Mouse (Mus musculus) lung, postnatal 0 days (tissue): ENCODE results near the gene Fam184a.

Source experiments
- CTCF ChIP-seq: IDR thresholded peaks from 2 replicates; pipeline ENCODE4 v1.5.1; 2016; ENCODE audit warnings: antibody characterized with exemption, mild to moderate bottlenecking
- EP300 ChIP-seq: IDR thresholded peaks from 2 replicates; pipeline ENCODE4 v1.6.1; 2016; ENCODE audit warnings: antibody characterized with exemption, mild to moderate bottlenecking, control low read depth

GRCm38 (mm10) chr10:53688533-53688932, 62.4 kb downstream of the Fam184a start:
- TF ChIP-seq CTCF (no peak), EP300 (no peak)
